Mouse (Mus musculus): ENCODE measurements at regions not wholly inside any gene's neighbourhood (a gene's known extent, or its start where the extent isn't known, plus 50 kb on each side); places are given as distances from the start of the nearest gene placed in this dataset.

GRCm38 (mm10) chr6:143614431-143614987, 447.5 kb downstream of the Etnk1 start:
- no peak overlapping the region for H3K27ac ChIP-seq (replicated peaks; ENCODE audit: low read depth, low read length)
- no peaks in the 10 kb centered on the region for H3K36me3 ChIP-seq (replicated peaks; ENCODE audit: control insufficient read depth, insufficient read depth, low read depth, low read length)
- no peaks in the 10 kb centered on the region for H3K27me3 ChIP-seq (ENCODE audit: control insufficient read depth, insufficient read depth, low read length)
- ATAC-seq (replicated peaks; ENCODE audit: insufficient number of reproducible peaks, low FRiP score, low TSS enrichment, low read depth) (no peak), DNase-seq (ENCODE audit: low spot score) (no peak)
- no peak overlapping the region for H3K9ac ChIP-seq (replicated peaks; ENCODE audit: low read length)
- H3K9me3 ChIP-seq (replicated peaks; ENCODE audit: control insufficient read depth, low read length) = no peaks in the 10 kb centered on the region
- H3K4me2 ChIP-seq (ENCODE audit: low read depth, low read length) = no peak overlapping the region
- no peak overlapping the region for H3K4me3 ChIP-seq (ENCODE audit: low read depth, low read length)
- WGBS = 76% methylated on average over 11 of the region's 11 CpGs
- no peaks in the 10 kb centered on the region for H3K4me1 ChIP-seq (ENCODE audit: control insufficient read depth, insufficient read depth, low read length)

- Histone ChIP-seq H3K4me2 (ENCODE audit: low read depth, low read length) (no peak overlapping the region), H3K4me3 (ENCODE audit: low read depth, low read length) (no peak overlapping the region), H3K9me3 (replicated peaks; ENCODE audit: control insufficient read depth, low read length) (no peaks in the 10 kb centered on the region), H3K36me3 (replicated peaks; ENCODE audit: control insufficient read depth, insufficient read depth, low read depth, low read length) (no peaks in the 10 kb centered on the region), H3K9ac (replicated peaks; ENCODE audit: low read length) (no peak overlapping the region), H3K27me3 (ENCODE audit: control insufficient read depth, insufficient read depth, low read length) (no peaks in the 10 kb centered on the region), H3K4me1 (ENCODE audit: control insufficient read depth, insufficient read depth, low read length) (no peaks in the 10 kb centered on the region), H3K27ac (replicated peaks; ENCODE audit: low read depth, low read length) (no peak overlapping the region)
- DNase-seq (ENCODE audit: low spot score) (no peak), ATAC-seq (replicated peaks; ENCODE audit: insufficient number of reproducible peaks, low FRiP score, low TSS enrichment, low read depth) (no peak)
- WGBS = 81% methylated on average over 8 of the region's 8 CpGs
Measured at GRCm38 (mm10) chr6:143615361-143615760, 448.3 kb downstream of the Etnk1 start.

GRCm38 (mm10) chr6:143616386-143616785, 449.4 kb downstream of the Etnk1 start:
- no peaks in the 10 kb centered on the region for H3K27me3 ChIP-seq (ENCODE audit: control insufficient read depth, insufficient read depth, low read length)
- no peak overlapping the region for H3K27ac ChIP-seq (replicated peaks; ENCODE audit: low read depth, low read length)
- H3K9me3 ChIP-seq (replicated peaks; ENCODE audit: control insufficient read depth, low read length) = no peaks in the 10 kb centered on the region
- no peaks in the 10 kb centered on the region for H3K4me1 ChIP-seq (ENCODE audit: control insufficient read depth, insufficient read depth, low read length)
- no peaks in the 10 kb centered on the region for H3K36me3 ChIP-seq (replicated peaks; ENCODE audit: control insufficient read depth, insufficient read depth, low read depth, low read length)
- no peak overlapping the region for H3K4me2 ChIP-seq (ENCODE audit: low read depth, low read length)
- H3K9ac ChIP-seq (replicated peaks; ENCODE audit: low read length) = no peak overlapping the region
- H3K4me3 ChIP-seq (ENCODE audit: low read depth, low read length) = no peak overlapping the region
- ATAC-seq (replicated peaks; ENCODE audit: insufficient number of reproducible peaks, low FRiP score, low TSS enrichment, low read depth) (no peak), DNase-seq (ENCODE audit: low spot score) (no peak)
- 93% methylated on average over 4 of the region's 4 CpGs for WGBS

DNA sequence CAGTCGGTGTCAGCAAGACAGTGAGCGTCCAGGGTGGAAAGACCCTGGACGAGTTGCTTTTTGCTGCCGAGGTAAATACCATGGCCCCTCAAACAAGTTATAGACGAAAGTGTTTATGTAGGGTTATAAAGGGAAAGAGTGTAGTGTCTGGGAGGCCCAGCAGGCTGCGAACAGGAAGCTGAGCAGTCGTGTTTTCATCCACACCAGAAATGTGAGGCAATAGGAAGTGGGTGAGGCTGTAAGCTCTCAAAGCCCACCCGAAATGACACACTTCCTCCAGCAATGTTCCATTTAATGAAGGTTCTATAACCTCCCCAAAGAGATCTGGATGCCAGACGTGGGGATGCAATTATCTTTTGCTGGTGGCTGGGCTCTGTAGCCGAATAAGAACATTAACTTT, 451.5 kb downstream of the Etnk1 start:
- DNase-seq (ENCODE audit: low spot score) (no peak), ATAC-seq (replicated peaks; ENCODE audit: insufficient number of reproducible peaks, low FRiP score, low TSS enrichment, low read depth) (no peak)
- Histone ChIP-seq H3K4me1 (ENCODE audit: control insufficient read depth, insufficient read depth, low read length) (no peaks in the 10 kb centered on the region), H3K27me3 (ENCODE audit: control insufficient read depth, insufficient read depth, low read length) (no peaks in the 10 kb centered on the region), H3K27ac (replicated peaks; ENCODE audit: low read depth, low read length) (no peak overlapping the region), H3K9ac (replicated peaks; ENCODE audit: low read length) (no peak overlapping the region), H3K36me3 (replicated peaks; ENCODE audit: control insufficient read depth, insufficient read depth, low read depth, low read length) (no peaks in the 10 kb centered on the region), H3K4me3 (ENCODE audit: low read depth, low read length) (no peak overlapping the region), H3K4me2 (ENCODE audit: low read depth, low read length) (no peak overlapping the region), H3K9me3 (replicated peaks; ENCODE audit: control insufficient read depth, low read length) (no peaks in the 10 kb centered on the region)
- WGBS = 58% methylated on average over 10 of the region's 10 CpGs

DNA sequence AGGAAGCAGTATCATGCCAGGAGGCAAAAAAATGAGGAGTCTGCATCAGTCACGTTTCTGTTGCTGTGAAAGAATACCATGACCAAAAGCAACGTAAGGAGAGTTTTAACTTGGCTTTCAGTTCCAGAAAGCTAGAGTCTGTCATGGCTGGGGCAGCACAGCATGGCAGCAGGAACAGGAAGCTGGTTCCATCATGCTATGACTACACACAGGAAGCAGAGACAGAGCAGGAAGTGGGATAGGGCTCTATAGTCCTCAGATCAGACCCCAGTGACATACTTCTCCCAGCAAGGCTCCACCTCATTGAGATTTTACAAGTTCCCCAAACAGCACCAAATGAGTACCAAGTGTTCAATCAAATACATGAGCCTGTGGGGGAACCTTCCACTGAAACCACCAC, 453.6 kb downstream of the Etnk1 start:
- H3K9ac ChIP-seq (replicated peaks; ENCODE audit: low read length) = no peak overlapping the region
- H3K9me3 ChIP-seq (replicated peaks; ENCODE audit: control insufficient read depth, low read length) = no peaks in the 10 kb centered on the region
- no peaks in the 10 kb centered on the region for H3K4me1 ChIP-seq (ENCODE audit: control insufficient read depth, insufficient read depth, low read length)
- ATAC-seq (replicated peaks; ENCODE audit: insufficient number of reproducible peaks, low FRiP score, low TSS enrichment, low read depth) (no peak), DNase-seq (ENCODE audit: low spot score) (no peak)
- no peak overlapping the region for H3K4me3 ChIP-seq (ENCODE audit: low read depth, low read length)
- WGBS = 78% methylated on average over 2 of the region's 2 CpGs
- no peak overlapping the region for H3K27ac ChIP-seq (replicated peaks; ENCODE audit: low read depth, low read length)
- H3K36me3 ChIP-seq (replicated peaks; ENCODE audit: control insufficient read depth, insufficient read depth, low read depth, low read length) = no peaks in the 10 kb centered on the region
- H3K27me3 ChIP-seq (ENCODE audit: control insufficient read depth, insufficient read depth, low read length) = no peaks in the 10 kb centered on the region
- H3K4me2 ChIP-seq (ENCODE audit: low read depth, low read length) = no peak overlapping the region

- no peaks in the 10 kb centered on the region for H3K9me3 ChIP-seq (replicated peaks; ENCODE audit: control insufficient read depth, low read length)
- H3K9ac ChIP-seq (replicated peaks; ENCODE audit: low read length) = no peak overlapping the region
- WGBS = 82% methylated on average over 2 of the region's 2 CpGs
- no peaks in the 10 kb centered on the region for H3K4me1 ChIP-seq (ENCODE audit: control insufficient read depth, insufficient read depth, low read length)
- H3K27me3 ChIP-seq (ENCODE audit: control insufficient read depth, insufficient read depth, low read length) = no peaks in the 10 kb centered on the region
- no peak for ATAC-seq (replicated peaks; ENCODE audit: insufficient number of reproducible peaks, low FRiP score, low TSS enrichment, low read depth)
- no peak overlapping the region for H3K4me2 ChIP-seq (ENCODE audit: low read depth, low read length)
- H3K4me3 ChIP-seq (ENCODE audit: low read depth, low read length) = no peak overlapping the region
- no peak for DNase-seq (ENCODE audit: low spot score)
- H3K36me3 ChIP-seq (replicated peaks; ENCODE audit: control insufficient read depth, insufficient read depth, low read depth, low read length) = no peaks in the 10 kb centered on the region
- H3K27ac ChIP-seq (replicated peaks; ENCODE audit: low read depth, low read length) = no peak overlapping the region
Measured at GRCm38 (mm10) chr6:143622161-143622560, 455.1 kb downstream of the Etnk1 start.

- Histone ChIP-seq H3K4me1 (ENCODE audit: control insufficient read depth, insufficient read depth, low read length) (no peaks in the 10 kb centered on the region), H3K9ac (replicated peaks; ENCODE audit: low read length) (no peak overlapping the region), H3K27ac (replicated peaks; ENCODE audit: low read depth, low read length) (no peak overlapping the region), H3K36me3 (replicated peaks; ENCODE audit: control insufficient read depth, insufficient read depth, low read depth, low read length) (no peaks in the 10 kb centered on the region), H3K4me2 (ENCODE audit: low read depth, low read length) (no peak overlapping the region), H3K27me3 (ENCODE audit: control insufficient read depth, insufficient read depth, low read length) (no peaks in the 10 kb centered on the region), H3K9me3 (replicated peaks; ENCODE audit: control insufficient read depth, low read length) (no peaks in the 10 kb centered on the region), H3K4me3 (ENCODE audit: low read depth, low read length) (no peak overlapping the region)
- no peak for ATAC-seq (replicated peaks; ENCODE audit: insufficient number of reproducible peaks, low FRiP score, low TSS enrichment, low read depth)
- no peak for DNase-seq (ENCODE audit: low spot score)
- 89% methylated on average over 3 of the region's 3 CpGs for WGBS
Measured at GRCm38 (mm10) chr6:143624901-143625300, 457.9 kb downstream of the Etnk1 start.

- WGBS = 64% methylated on average over 7 of the region's 7 CpGs
- Histone ChIP-seq H3K4me1 (ENCODE audit: control insufficient read depth, insufficient read depth, low read length) (no peaks in the 10 kb centered on the region), H3K27me3 (ENCODE audit: control insufficient read depth, insufficient read depth, low read length) (no peaks in the 10 kb centered on the region), H3K36me3 (replicated peaks; ENCODE audit: control insufficient read depth, insufficient read depth, low read depth, low read length) (no peaks in the 10 kb centered on the region), H3K9ac (replicated peaks; ENCODE audit: low read length) (no peak overlapping the region), H3K4me2 (ENCODE audit: low read depth, low read length) (no peak overlapping the region), H3K9me3 (replicated peaks; ENCODE audit: control insufficient read depth, low read length) (no peaks in the 10 kb centered on the region), H3K4me3 (ENCODE audit: low read depth, low read length) (no peak overlapping the region), H3K27ac (replicated peaks; ENCODE audit: low read depth, low read length) (no peak overlapping the region)
- ATAC-seq (replicated peaks; ENCODE audit: insufficient number of reproducible peaks, low FRiP score, low TSS enrichment, low read depth) (no peak), DNase-seq (ENCODE audit: low spot score) (no peak)
Measured at GRCm38 (mm10) chr6:143631581-143631980, 464.6 kb downstream of the Etnk1 start.

Measured in embryonic facial prominence, embryonic 11.5 days (tissue).